9 mouse cellular contexts compared by ENCODE assay signal in genomic region chr4:43860744-43861519, GRCm38 (mm10). TPM values are rescaled to one million over a fixed set of nuclear protein-coding genes. Genes with fewer than 3 reads are reported as not detected.
A peak's percentile ranks its signal among the peaks of the same experiment; 100 is the strongest.
DNase-seq lines count a peak whose midpoint lies in the region; ATAC-seq lines count a peak whose summit lies in the region.
"Had no signal": no experiment of that assay in that cellular context is flagged by ENCODE, and none has a peak within 500 bp of the region (broad histone marks: within the 10 kb centered on the region; RNA-seq: fewer than 3 reads in every experiment).

No protein-coding gene starts in this region.

- H3K27me3 ChIP-seq in midbrain, embryonic 10.5 days (ENCODE audit: low read depth, poor library complexity, severe bottlenecking) = no peaks in the 10 kb centered on the region
- no peaks in the 10 kb centered on the region for H3K27me3 ChIP-seq in midbrain, embryonic 15.5 days (replicated peaks)
- no peaks in the 10 kb centered on the region for H3K27me3 ChIP-seq in limb, embryonic 10.5 days (ENCODE audit: low read depth, poor library complexity, severe bottlenecking)
- H3K27me3 ChIP-seq: embryonic facial prominence, embryonic 12.5 days had no signal

- no peak overlapping the region for H3K9ac ChIP-seq in midbrain, embryonic 15.5 days
- H3K9ac ChIP-seq: embryonic facial prominence, embryonic 12.5 days had no signal

- peaks cover 5% of the 10 kb centered on the region; the same call in 1 of the 2 replicates for H3K4me1 ChIP-seq in midbrain, embryonic 10.5 days
- no peaks in the 10 kb centered on the region for H3K4me1 ChIP-seq in midbrain, embryonic 15.5 days
- peaks cover 5% of the 10 kb centered on the region; the same call in 1 of the 2 replicates for H3K4me1 ChIP-seq in limb, embryonic 10.5 days
- H3K4me1 ChIP-seq: embryonic facial prominence, embryonic 12.5 days had no signal

- no peaks in the 10 kb centered on the region for H3K36me3 ChIP-seq in midbrain, embryonic 10.5 days
- no peaks in the 10 kb centered on the region for H3K36me3 ChIP-seq in midbrain, embryonic 15.5 days (replicated peaks)
- H3K36me3 ChIP-seq in limb, embryonic 10.5 days = no peaks in the 10 kb centered on the region
- H3K36me3 ChIP-seq: embryonic facial prominence, embryonic 12.5 days had no signal

- WGBS in midbrain, embryonic 10.5 days = 21% methylated on average over 14 of the region's 14 CpGs
- WGBS in midbrain, embryonic 15.5 days = 14% methylated on average over 14 of the region's 14 CpGs
- 18% methylated on average over 14 of the region's 14 CpGs for WGBS in limb, embryonic 10.5 days

- no peak for ATAC-seq in midbrain, embryonic 15.5 days (replicated peaks)

- no peak overlapping the region for H3K27ac ChIP-seq in midbrain, embryonic 10.5 days (replicated peaks)
- H3K27ac ChIP-seq in midbrain, embryonic 15.5 days = no peak overlapping the region
- no peak overlapping the region for H3K27ac ChIP-seq in limb, embryonic 10.5 days
- H3K27ac ChIP-seq: embryonic facial prominence, embryonic 12.5 days had no signal

- no peaks in the 10 kb centered on the region for H3K9me3 ChIP-seq in midbrain, embryonic 10.5 days (replicated peaks)
- no peaks in the 10 kb centered on the region for H3K9me3 ChIP-seq in midbrain, embryonic 15.5 days
- H3K9me3 ChIP-seq in limb, embryonic 10.5 days (replicated peaks) = no peaks in the 10 kb centered on the region
- H3K9me3 ChIP-seq: embryonic facial prominence, embryonic 12.5 days had no signal

- H3K4me3 ChIP-seq in midbrain, embryonic 10.5 days = no peak overlapping the region
- H3K4me3 ChIP-seq in midbrain, embryonic 15.5 days = no peak overlapping the region
- no peak overlapping the region for H3K4me3 ChIP-seq in limb, embryonic 10.5 days
- H3K4me3 ChIP-seq: embryonic facial prominence, embryonic 12.5 days had no signal

- peak; percentile 67 for DNase-seq in midbrain, embryonic 10.5 days (ENCODE audit: low spot score)
- DNase-seq in cerebellum, postnatal 25 days = peak; percentile 73 to 85
- DNase-seq in gastrocnemius, adult 8-10 months (ENCODE audit: low spot score in 2 of 2) = peak; percentile 15 to 18
- peak; percentile 74 for DNase-seq in induced T-regulatory cell, adult 2 months (ENCODE audit: low read depth)
- peak; percentile 82 for DNase-seq in limb, embryonic 10.5 days (ENCODE audit: low spot score)
- DNase-seq in natural killer cell, adult 2 months (ENCODE audit: low spot score in 2 of 2) = peak; percentile 33 to 46
- DNase-seq in testis, postnatal 14 days (ENCODE audit: low spot score) = peak; percentile 31

- H3K4me2 ChIP-seq in midbrain, embryonic 15.5 days = no peak overlapping the region
- H3K4me2 ChIP-seq: embryonic facial prominence, embryonic 12.5 days had no signal

RNA-seq across cellular contexts. Expression of gene Olfr155, which starts 9.6 kb away (rescaled TPM):
- not detected in 2 replicates for polyA plus RNA-seq in midbrain, embryonic 10.5 days (2016; fragmentation: Nextera tagmentation; extraction: Ambion mirVana)
- not detected in 2 replicates for polyA plus RNA-seq in midbrain, embryonic 15.5 days (2015; fragmentation: Nextera tagmentation; extraction: Ambion mirVana)
- not detected for total RNA-seq in gastrocnemius, adult 8-10 months (2022)
- not detected in 2 replicates for polyA plus RNA-seq in limb, embryonic 10.5 days (2016; fragmentation: Nextera tagmentation; extraction: Ambion mirVana)

RNA-seq across cellular contexts. Expression of gene Reck, which starts 14.4 kb away (rescaled TPM):
- polyA plus RNA-seq in midbrain, embryonic 10.5 days (2016; fragmentation: Nextera tagmentation; extraction: Ambion mirVana) = 8.7 and 10.0 TPM in 2 replicates
- polyA plus RNA-seq in midbrain, embryonic 15.5 days (2015; fragmentation: Nextera tagmentation; extraction: Ambion mirVana) = 6.7 and 7.0 TPM in 2 replicates
- 1 to 10 TPM; 1.4 to 2.4 (median 2.0) TPM for total RNA-seq in gastrocnemius, adult 8-10 months (2022)
- 20.2 and 22.9 TPM in 2 replicates for polyA plus RNA-seq in limb, embryonic 10.5 days (2016; fragmentation: Nextera tagmentation; extraction: Ambion mirVana)

RNA-seq across cellular contexts. Expression of gene Olfr157, which starts 20.9 kb away (rescaled TPM):
- polyA plus RNA-seq in midbrain, embryonic 10.5 days (2016; fragmentation: Nextera tagmentation; extraction: Ambion mirVana) = not detected in 2 replicates
- polyA plus RNA-seq in midbrain, embryonic 15.5 days (2015; fragmentation: Nextera tagmentation; extraction: Ambion mirVana) = not detected in 2 replicates
- not detected for total RNA-seq in gastrocnemius, adult 8-10 months (2022)
- polyA plus RNA-seq in limb, embryonic 10.5 days (2016; fragmentation: Nextera tagmentation; extraction: Ambion mirVana) = not detected in 2 replicates

RNA-seq across cellular contexts. Expression of gene Olfr156, which starts 37.2 kb away (rescaled TPM):
- not detected in 2 replicates for polyA plus RNA-seq in midbrain, embryonic 10.5 days (2016; fragmentation: Nextera tagmentation; extraction: Ambion mirVana)
- polyA plus RNA-seq in midbrain, embryonic 15.5 days (2015; fragmentation: Nextera tagmentation; extraction: Ambion mirVana) = not detected in 2 replicates
- total RNA-seq in gastrocnemius, adult 8-10 months (2022) = not detected
- not detected in 2 replicates for polyA plus RNA-seq in limb, embryonic 10.5 days (2016; fragmentation: Nextera tagmentation; extraction: Ambion mirVana)

Comparison
In these comparisons a context has a peak if more than half of its experiments do, and no peak if none do; other contexts are left out.
1. DNase-seq: peak in every context shown above with its lines; median percentile 82 in limb, embryonic 10.5 days; 79 in cerebellum, postnatal 25 days; 74 in induced T-regulatory cell, adult 2 months; 67 in midbrain, embryonic 10.5 days; 40 in natural killer cell, adult 2 months; 31 in testis, postnatal 14 days; 16 in gastrocnemius, adult 8-10 months.